Mouse (Mus musculus): ENCODE measurements around the gene Mtmr4. TPM values are rescaled to one million over a fixed set of nuclear protein-coding genes. Genes with fewer than 3 reads are reported as not detected.

The Mtmr4 gene
- total RNA-seq (2021), result 10 to 100 TPM; 10.9 to 13.3 TPM
- long read RNA-seq, experiment 1, full-length matches to known transcripts, result 6 of 13 reads
- long read RNA-seq, experiment 1, partial matches to known transcripts, result 4 of 13 reads
- long read RNA-seq, experiment 1, other reads (novel, unspliced or antisense), result 3 of 13 reads
- long read RNA-seq, experiment 2, full-length matches to known transcripts, result 4 of 6 reads
- long read RNA-seq, experiment 2, partial matches to known transcripts, result 1 of 6 reads
- long read RNA-seq, experiment 2, other reads (novel, unspliced or antisense), result 1 of 6 reads

DNA sequence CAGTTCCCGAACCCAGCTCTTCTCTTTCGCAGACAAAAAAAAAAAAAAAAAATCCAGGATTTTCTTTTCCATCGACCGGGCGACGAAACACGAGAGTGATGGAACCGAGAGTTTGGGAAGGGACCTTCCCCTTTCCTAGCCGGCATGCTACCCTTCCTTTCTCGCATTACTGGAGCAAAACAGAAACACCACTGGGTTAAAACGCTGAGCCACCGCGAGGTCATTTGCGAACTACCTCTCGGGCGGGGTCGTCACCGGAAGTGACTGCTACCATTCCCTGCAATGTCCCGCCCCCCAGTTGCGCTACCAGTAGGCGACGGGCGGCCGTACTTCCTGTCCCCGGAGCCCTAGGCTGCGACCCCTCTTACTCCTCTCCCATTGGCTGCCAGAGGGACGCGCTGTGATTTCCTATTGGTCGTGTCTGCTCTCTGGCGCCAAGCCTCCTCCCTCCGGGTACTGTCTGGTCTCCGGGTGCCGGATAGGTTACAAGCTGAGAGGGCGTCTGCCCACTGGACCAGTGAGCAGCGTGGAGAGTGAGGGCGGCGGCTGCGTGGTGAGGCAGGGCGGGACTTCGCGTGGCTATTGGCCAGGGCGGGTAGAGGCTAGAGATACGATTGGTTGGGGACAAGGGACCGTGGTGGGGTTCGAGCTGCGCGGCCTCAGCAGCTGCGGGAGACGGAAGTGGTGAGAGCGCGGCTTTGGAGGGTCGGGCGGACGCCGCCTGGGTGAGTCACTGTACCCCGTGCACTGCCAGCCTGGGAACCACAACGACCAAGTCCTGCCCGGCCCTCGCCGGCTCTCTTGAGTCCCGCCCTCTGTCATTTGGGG lies at the start of gene Mtmr4:
TSS of gene Mtmr4 (plus strand) at position 637 of the 828 bp plus-strand sequence.
- DNase-seq, result peak; percentile 97

DNA sequence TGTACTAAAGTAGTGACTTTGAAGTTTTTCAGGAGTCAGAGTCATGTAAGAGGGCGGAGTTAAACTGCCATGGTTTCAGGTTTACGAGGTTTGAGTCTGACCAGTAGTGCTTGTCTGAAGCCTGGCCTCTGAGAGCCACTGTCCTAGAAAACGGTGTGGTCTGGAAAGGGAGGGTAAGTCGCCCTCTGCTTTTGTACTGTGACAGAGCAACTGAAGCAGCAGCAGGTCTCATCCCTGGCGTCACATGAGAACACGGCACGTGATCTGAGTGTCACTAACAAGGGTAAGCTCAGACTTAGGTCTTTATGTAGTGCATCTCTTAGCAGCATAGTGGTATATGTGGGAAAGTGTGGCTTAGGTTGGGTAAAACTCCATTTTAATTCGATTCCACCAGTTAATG lies 49.7 kb upstream of the Mtmr4 start:
- DNase-seq, result no peak

DNA sequence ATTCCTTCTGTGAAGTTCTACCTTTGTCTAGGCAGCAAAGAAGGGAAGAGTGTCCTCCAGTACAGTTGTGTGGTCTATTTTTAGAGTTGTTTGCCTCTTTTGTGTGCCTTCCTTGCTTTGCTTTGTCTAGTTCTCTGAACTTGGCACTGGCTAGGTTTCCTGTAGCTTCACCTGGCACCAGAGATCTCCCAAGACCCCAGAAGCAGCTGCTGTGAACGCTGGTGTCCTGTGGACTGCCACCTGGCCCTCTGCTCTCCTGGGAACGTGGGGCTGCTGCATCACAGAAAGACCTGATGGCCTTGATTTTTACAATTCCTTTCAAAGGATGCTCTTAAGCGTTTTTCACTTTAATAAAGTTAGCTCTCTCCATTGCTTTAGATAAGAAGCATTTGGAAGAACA lies 49.1 kb upstream of the Mtmr4 start:
- DNase-seq, result no peak

DNA sequence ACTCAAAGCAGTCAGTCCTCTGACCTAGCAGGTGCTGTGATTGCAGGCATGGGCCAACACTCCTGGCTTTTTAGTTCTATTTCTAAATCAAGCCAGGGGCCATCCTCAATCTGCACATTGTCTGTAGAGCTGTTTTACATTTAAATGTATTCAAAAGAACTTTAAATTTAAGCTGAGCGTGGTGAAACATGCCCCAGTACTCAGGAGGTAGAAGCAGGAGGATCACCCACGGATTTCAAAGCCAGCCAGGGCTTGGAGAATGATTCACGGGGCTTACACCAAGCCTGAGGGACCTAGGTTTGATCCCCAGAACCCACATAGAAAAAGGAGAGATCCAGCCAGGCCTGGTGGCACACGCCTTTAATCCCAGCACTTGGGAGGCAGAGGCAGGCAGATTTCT lies 38.6 kb upstream of the Mtmr4 start:
- DNase-seq, result no peak

DNA sequence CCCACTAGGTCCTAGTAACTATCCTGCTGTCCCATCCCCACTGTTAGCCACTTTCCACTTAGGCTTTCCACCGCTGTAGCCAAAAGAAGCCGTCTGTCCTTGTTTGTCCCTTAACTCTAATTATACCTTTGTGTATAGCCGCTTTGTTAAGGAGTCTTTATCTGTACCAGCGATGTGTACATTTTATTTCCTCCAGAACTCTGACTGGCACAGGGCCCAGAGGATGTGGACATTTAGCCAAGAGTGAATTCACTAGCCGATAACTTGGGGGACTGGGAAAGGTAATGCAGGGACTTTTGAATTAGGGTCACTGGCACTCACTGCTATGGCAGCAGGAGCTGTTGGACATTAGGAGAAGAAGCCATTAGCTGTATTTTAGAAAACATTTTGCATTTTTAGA lies 37.6 kb upstream of the Mtmr4 start:
- no peak for DNase-seq

DNA sequence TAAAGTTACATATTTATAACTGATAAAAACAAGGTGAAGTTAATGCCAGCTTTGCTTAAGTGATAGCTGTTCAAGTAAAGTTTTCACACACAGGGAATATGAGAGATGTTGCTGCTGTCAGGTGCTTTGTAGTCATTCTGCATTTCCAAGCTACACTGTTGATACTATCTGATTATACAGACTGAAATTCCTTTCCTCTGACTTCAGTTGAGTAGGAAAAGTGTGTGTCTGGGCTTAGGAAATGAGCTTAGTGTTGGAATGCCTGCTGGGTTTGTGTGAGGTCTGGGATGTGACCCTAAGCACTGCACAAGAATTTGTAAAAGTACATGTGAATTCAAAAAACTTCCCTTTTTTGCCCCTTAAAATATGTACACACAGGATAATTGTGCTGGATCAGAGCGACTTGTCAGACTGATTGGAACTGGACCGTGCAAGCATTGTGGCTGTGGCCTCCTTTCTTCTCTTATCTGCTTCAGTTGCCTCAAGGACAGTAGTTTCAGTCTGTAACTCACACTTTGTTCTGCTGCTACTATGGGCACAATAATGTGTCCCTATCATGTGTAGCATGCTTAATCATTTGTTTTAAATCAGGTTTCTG lies 36.8 kb upstream of the Mtmr4 start:
- no peak for DNase-seq

DNA sequence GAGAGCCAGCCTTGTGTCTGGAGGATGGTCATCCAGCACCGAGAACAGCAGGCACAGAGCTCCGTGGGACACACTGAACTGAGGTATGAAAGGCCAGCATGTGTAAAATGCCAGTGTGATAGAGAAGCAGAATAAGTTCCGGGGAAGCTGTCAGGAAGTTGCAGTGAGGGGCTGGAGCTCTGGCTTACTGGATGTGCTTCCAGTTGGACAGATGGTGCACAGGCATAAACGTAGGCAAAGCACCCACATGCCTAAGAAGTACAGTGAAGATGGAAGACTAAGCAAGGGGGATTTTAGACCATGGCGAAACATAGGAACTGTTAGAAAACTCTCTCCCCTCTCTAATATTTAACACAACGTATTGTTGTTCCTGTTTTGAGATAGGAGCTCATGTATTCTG lies 30.8 kb upstream of the Mtmr4 start:
- no peak for DNase-seq

DNA sequence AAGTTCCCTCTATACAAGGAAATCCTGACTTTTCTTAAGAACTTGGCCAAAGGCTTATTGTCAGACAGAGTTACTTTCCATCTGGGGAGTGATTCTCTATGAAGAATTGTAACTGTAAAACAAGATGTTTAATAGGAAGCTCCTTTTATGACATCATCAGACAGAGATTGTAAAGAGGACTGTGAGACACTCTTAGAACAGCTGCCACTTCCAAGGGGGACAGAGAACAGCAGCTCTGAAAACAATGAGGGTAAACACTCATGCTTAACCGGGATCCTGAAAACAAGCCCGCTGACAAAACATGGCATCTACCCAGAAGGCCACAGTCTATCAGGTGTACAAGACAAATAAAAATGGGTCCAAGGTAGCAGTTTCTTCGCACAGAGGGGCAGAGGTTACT lies 25.5 kb upstream of the Mtmr4 start, which contains the start of gene Gm11492:
TSS of gene Gm11492 (plus strand) at position 153 of the 400 bp plus-strand sequence.
- DNase-seq, result no peak

DNA sequence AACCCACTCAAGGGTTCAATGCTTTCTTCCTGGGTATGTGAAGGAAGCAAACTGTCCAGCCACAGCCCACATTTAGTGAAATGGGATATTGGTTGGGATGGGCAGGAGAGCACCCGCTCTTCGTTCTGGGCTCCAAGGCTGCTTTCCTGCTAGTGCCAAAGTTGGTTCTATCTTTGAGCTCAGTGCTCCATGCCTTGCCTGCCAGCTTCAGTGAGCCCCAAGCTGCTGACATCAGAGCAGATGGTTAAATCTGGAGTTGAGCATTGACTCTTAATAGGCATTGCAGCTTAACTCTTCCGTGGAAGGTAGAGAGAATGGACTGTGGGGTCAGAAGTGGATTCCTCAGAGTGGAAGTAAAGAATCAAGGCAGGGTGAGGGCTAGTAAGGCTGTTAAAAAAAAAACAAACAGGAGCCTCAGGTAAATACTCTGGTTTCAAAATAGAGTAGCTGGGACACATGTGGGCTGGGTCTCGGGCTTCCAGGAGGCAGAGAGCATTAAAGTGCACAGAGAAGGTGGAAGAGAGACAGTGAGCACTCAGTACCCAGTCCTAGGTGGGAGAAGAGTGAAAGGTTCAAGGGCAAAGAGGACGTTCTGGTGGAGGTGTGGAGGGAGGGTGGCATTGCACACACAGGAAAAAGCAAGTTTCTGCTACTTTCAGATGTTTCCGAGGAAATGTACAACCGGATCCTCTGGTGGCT lies 23.6 kb upstream of the Mtmr4 start, which contains the start of gene Sept4:
TSS of gene Sept4 (plus strand) at position 649 of the 699 bp plus-strand sequence.
- DNase-seq, result no peak

DNA sequence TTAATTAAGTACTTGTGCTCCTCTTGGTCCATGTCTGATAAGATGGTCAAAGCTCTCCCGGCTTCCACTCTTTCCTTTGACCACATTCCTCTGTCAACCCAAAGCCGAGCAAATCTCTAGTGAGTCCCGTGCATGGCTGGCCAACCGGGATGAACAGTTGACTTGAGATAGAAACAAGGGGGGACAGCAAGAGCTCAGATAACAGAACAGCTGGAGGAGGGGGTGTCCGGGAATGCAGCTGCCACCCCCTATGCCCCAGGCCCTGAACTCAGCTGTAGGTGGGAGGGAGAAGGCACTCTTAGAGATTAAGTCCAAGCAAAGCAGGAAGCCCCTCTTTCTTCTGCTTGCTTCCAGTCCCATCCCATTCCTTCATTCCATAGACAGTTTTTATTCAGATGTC lies 21.2 kb upstream of the Mtmr4 start:
- no peak for DNase-seq

DNA sequence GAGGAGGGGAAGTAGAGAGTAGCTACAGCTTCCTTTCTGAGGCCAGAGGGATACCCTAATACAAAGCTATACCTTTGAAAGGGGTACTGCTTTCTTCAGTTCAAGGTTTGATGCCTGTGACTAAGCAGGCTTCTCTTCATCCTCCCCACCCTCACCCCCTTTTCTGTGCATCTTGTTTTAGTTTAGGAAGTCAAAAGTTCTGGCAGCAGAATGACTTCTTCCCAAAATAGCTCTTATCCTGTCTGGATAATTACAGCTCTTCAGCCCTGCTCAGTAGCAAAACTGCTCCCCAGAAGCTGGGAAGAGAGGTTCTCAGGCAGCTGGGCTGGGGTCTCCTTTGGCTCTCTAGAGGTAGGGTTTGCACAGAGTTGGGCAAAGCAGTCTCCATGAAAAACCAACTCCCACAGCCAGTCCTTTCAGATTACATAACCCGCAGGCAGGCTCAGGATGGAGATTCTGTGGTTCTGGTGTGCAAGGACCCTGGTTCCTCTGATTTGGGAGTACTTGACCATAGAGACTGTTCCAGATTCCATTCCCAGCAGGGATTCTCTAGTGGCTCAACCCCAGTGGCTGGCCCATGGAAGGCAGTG lies 20.5 kb upstream of the Mtmr4 start:
- DNase-seq, result no peak

DNA sequence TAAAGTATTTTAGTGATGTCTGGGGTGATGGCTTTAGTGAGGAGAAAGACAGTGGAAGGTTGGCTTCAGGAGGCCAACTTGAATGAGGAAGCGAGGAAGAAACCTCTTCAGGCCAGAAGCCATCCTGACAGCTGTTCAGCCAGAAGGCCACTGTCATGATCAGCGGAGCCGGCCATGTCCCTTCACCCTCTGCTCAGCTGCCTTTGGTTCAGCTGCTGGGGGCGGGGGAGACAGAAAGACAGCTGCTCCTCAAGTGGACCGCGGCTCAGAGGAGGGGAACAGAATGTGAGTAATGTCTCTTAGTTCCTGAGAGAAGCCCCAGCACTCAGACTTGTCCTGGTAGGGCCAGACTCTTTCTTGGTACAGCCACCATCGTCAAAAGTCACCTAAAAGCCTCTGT lies 18.2 kb upstream of the Mtmr4 start:
- no peak for DNase-seq

DNA sequence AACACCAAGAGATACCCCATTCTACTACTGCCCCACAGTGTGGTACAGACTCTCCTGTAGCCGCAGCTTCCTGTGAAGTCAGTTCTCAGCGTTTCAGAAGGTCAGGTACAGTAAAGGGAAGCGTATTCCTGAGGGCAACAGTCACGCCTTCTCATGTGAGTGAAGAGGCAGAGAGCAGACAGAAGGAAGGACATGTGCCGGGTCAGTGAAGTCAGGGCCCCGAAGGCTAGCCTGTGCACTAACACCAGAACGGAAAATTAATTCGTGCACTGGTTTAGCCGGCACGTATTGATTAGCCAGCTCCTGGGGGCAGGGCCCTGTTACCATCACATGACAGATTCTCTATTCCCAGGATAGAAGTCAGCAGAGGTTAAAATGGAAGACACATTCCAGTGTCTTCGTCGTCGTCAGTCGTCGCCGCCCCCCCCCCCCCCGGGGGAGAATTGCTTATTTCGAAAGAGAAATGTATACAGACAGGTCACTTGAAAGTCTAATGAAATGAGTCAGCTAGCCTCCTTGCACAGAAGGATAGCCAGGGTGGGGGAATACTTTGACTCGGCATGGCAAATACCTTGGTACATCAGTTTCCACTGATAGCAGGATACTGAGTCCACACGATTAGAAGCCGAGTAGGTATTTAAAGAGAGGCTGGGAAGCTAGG lies 17.3 kb upstream of the Mtmr4 start:
- DNase-seq, result no peak

DNA sequence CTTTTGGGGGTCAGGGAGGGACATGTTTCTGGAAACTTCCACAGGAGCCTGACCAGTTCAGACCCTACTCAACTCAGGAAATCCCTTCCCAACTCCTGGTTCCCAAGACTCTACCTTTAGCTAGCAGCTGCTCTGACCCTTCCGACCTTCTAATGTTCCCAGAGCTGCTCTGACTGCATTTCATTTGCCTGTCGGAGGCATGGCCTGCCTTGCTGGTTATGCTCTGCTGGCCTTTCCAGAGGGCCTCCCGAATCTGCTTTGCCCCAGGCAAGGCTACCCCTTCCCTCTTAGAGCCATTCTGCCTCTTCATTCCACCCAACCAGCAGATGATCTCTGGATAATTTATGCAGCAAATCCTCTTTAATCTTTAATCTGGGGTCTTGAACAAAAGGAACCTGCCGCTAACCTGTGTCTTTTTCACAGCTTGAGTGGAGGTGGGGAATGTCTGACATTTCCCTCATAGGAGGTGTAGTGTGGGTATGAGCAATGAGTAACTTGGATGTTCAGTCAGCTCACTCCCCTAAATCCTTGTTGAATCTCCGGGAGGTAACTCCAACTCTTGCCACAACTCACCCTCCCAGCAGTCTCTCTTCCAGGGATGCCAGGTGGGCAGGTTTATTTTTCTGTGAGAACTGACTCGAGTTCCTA lies 14.2 kb upstream of the Mtmr4 start:
- DNase-seq, result no peak

DNA sequence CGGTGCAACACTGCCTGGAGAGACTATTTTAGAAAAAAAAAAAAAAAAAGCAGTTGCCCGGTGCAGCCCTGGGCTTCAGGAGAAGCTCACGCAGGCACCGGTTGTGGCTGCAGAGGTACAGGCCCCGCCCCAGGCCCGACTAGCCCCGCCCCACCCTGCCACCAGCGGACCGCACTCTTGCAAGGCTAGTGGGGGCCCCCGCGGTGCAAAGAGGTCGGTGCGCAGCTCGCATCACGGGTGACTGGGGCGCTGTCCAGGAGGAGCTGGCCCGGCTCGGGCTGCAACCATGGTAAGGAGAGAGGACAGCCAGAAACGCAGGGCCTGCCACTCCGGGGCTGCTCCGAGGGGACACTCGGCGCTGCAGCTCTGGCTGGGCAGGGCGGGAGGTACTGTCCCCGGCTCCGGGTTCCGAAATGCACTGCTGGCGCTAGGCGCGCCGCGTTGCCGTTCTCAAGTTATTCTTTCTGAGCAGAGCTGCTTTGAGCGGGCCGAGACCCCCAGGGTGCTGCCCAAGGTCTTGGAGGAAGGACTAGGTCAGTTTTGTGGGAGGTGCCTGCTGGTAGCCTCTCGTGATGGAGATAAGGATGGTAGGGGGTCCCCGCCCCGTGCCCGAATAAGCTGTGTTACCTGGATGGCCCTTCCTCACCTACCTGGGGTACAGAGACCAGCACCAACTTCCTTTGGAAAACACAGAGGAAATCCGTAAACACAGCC lies 13.6 kb upstream of the Mtmr4 start:
- peak; percentile 70 for DNase-seq

DNA sequence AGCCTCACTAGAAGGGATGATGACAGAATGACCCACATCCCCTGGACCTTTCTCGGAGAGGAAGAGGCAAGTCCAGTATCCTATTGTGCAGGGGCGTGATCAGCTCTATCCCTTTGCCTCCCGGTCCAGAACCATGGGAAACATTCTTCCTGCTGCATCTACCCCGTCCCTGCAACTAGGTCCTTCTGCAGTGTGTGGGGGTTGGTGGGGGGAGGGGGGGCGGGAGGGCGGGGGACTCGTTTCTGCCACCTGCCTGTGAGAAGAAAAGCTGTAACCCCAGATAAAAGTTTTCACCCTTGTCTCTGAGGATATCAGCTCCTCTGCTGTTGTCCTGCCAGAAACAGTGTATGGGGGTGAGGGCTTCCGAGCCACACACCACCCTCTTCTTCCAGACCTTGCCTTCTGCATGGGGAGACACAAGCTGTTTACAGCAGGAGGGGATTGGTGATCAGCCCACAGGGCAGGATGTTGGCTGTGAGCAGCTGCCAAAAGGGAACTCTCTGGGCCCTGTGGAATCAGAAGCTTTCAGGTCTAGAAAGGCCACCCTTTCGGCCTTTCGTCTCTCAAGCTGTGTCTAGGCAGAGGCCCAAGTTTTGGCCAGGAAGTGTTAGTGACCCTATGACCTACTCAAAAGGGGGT lies 12.9 kb upstream of the Mtmr4 start:
- no peak for DNase-seq

DNA sequence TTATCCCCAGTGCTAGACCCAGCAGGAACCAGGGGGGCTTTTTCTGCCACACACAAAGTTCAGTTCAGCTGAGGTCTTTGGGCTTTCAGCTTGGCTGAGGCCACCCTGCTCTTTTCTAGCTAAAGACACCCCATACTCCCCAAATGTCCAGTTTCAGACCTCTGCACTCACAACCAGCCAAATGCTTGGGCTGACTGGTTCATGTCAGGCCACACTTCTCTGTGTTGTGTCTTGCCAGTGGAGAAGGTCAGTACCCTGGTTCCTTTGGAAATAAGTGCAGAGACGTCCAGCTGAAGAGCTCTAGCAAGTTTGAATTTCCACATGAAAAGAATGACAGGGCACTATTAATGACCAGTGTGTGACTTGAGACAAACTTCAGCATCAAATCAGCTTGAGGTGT lies 12.2 kb upstream of the Mtmr4 start:
- no peak for DNase-seq

DNA sequence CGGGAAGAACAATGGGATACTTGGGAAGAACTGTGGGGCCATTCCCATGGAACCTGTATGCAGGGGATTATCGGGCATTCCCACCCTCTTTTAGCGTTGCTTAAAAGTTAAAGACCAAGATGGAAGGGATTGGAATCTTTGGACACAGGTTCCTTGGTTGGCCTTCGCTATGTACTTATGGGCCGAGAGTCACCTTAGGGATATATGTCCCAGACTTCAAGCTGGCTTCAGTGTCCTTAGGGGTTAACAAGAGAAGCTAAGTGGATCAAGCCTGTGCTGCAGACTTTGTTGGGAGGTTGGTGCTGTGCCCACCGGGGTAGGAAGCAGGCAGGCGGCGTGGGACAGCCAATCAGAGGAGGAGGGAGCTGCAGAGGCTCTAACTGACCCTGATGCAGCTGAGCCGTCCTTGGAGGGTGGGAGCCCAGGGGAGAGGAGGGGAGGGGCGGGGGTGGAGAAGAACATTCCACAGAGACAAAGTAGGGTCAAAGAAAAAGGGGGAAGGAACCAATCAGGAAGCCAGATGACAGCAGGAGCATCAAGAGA lies 11.3 kb upstream of the Mtmr4 start:
- no peak for DNase-seq

DNA sequence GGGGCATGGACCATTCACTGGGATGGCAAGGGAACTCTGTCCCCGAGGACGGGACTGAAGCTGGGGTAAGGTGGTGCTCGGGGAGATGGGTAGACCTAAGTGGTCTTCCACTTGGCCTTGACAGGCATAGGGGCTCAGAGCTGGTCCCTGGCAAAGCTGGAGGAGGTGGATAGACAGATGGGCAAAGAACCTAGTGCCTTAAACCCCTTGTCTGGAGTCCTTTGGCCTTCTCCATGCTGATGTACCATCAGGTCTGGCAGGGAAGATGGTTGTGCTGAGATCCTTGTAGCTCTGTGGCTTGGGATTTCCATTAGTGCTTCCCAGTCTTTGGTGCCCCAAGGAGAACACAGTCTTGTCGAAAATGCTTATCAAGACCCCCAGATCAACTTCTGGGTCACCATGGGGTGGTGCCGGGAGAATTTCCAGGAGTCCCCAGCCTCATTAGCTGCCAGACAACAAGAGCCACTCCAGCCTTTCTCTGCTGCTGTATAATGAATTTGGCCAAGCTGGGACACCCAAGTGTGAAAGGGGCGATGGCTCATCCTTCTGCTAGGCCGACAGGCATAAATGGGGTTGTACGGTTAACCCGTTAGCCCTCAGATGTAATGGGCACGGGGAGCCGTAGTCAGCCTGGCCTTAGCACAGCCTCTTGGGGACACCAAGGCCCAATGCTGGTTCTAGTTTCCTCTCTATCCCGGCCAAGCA lies 10.6 kb upstream of the Mtmr4 start:
- no peak for DNase-seq
